Mouse (Mus musculus) ES-Bruce4 (cell line): Measurements from ENCODE around the gene Mrgprd. TPM values are rescaled to one million over a fixed set of nuclear protein-coding genes. Genes with fewer than 3 reads are reported as not detected.

Source experiments
- H3K27ac ChIP-seq: 2 replicates; pipeline ENCODE4 v1.5.1; 2012; ENCODE audit warnings: low read length, inconsistent platforms; ENCODE audit not compliant: insufficient read depth
- H3K27me3 ChIP-seq: 2 replicates; pipeline ENCODE4 v1.6.1; 2012; ENCODE audit warnings: mild to moderate bottlenecking, low read length, inconsistent platforms; ENCODE audit not compliant: control insufficient read depth, poor library complexity, insufficient read depth, severe bottlenecking
- H3K36me3 ChIP-seq: 2 replicates; pipeline ENCODE4 v1.6.1; 2012; ENCODE audit warnings: inconsistent platforms, mild to moderate bottlenecking, low read length, moderate library complexity; ENCODE audit not compliant: control insufficient read depth, poor library complexity, insufficient read depth, severe bottlenecking
- H3K4me1 ChIP-seq: one replicate; pipeline ENCODE4 v1.8.1; 2011; ENCODE audit warnings: low read length; ENCODE audit not compliant: control insufficient read depth, insufficient read depth
- H3K4me3 ChIP-seq: 2 replicates; pipeline ENCODE4 v1.5.1; 2011; ENCODE audit warnings: low read depth, mild to moderate bottlenecking, low read length
- H3K9ac ChIP-seq: 2 replicates; pipeline ENCODE4 v1.6.1; 2012; ENCODE audit warnings: low read depth, mild to moderate bottlenecking, inconsistent platforms; ENCODE audit not compliant: poor library complexity, severe bottlenecking
- H3K9me3 ChIP-seq: replicated peaks from 2 replicates; pipeline ENCODE4 v1.6.1; 2012; ENCODE audit warnings: mild to moderate bottlenecking, low read length, inconsistent platforms; ENCODE audit not compliant: control insufficient read depth, poor library complexity, insufficient read depth, severe bottlenecking
- CTCF ChIP-seq: IDR thresholded peaks from one replicate; pipeline ENCODE4 v1.8.1; 2011; ENCODE audit warnings: low read depth, low read length
- EP300 ChIP-seq: IDR thresholded peaks from 2 replicates; pipeline ENCODE4 v1.6.1; 2011; ENCODE audit warnings: low read depth, low read length; ENCODE audit not compliant: insufficient read depth
- POLR2A ChIP-seq: IDR thresholded peaks from one replicate; pipeline ENCODE4 v1.8.1; 2011; ENCODE audit warnings: low read length; ENCODE audit not compliant: insufficient read depth
- polyA plus RNA-seq: library from polyadenylated mRNA; stranded (reverse); fragments of >200 nt; gene quantifications from 2 replicates; pipeline ENCODE4 v1.2.4, GENCODE M21; 2011; ENCODE audit warnings: low read depth; ENCODE audit not compliant: missing spikeins, insufficient read depth, insufficient read length

The Mrgprd gene
- polyA plus RNA-seq, 1 experiment: not detected

DNA sequence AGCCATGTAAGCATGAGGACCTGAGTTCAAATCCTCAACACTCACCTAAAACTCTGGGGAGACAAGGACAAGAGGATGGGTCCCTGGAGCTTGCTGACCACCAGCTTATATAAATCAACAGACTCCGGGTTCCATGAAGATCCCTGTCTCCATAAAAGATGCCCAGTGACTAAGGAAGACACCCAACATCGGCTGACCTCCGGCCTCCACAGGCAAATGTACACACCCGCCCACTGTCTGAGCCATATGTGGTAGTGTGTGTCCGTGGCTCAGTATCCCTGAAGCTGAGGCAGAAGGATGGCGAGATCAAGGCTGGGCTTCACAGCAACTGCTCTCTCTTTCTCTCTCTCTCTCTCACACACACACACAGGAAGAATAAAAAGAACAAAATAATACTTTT, 19.3 kb downstream of the Mrgprd start:
- no peak overlapping the region for H3K4me3 ChIP-seq
- no peak overlapping the region for H3K27ac ChIP-seq
- H3K9me3 ChIP-seq: no peaks in the 10 kb centered on the region
- no peaks in the 10 kb centered on the region for H3K27me3 ChIP-seq
- H3K36me3 ChIP-seq: no peaks in the 10 kb centered on the region
- H3K9ac ChIP-seq: no peak overlapping the region
- no peaks in the 10 kb centered on the region for H3K4me1 ChIP-seq
- TF ChIP-seq POLR2A (no peak), CTCF (no peak), EP300 (no peak)

DNA sequence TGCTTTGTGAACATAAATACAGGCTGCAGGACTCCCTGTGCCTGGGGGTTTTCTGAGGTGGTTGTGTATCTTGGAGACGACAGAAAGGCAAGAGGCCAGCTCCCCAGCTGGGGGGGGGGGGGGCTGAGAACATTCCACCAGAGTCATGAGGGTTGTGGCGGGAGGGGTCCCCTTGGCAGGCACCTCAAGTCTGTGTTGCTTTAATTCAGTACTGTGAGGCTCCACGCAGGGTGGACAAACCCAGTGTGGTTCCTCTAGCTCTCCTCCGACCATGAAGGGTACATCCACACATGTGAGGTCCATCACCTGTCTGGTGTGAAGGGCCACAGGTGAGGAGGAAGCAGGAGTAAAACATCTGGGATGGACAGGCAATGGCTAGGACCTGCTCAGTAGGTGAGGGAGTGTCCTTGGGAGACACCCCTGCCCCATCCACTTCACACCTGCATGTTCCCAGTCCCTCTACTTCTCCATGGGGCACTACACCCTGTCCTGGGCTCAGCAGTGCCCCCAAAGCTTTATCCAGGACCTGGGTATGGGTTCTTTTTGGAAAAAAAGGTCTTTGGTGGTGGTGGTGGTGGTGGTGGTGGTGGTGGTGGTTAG, 19.9 kb downstream of the Mrgprd start:
- no peaks in the 10 kb centered on the region for H3K4me1 ChIP-seq
- TF ChIP-seq CTCF (no peak), EP300 (no peak), POLR2A (no peak)
- H3K4me3 ChIP-seq: no peak overlapping the region
- no peaks in the 10 kb centered on the region for H3K36me3 ChIP-seq
- H3K27me3 ChIP-seq: no peaks in the 10 kb centered on the region
- no peak overlapping the region for H3K27ac ChIP-seq
- H3K9me3 ChIP-seq: no peaks in the 10 kb centered on the region
- no peak overlapping the region for H3K9ac ChIP-seq

DNA sequence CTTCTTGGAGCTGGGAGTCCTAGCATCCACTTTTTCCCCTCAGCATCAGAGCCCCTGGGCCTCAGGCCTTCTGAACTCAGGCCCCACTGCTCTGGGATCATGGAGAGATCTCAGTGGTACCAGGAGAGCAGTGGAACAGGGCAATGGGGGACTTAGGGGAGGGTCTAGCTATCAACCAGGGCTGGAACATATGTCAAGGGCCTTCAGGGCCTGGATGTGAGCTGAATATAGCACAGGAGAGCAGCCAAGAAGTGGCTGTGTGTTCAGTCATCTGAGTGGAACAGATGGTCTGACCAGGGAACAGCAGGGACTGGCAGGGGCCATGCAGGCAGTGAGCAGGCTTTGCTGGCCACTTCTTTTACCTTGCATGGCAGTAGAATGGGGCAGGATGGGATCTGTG, 20.6 kb downstream of the Mrgprd start:
- Histone ChIP-seq H3K9ac (no peak overlapping the region), H3K4me1 (no peaks in the 10 kb centered on the region), H3K36me3 (no peaks in the 10 kb centered on the region), H3K9me3 (no peaks in the 10 kb centered on the region), H3K4me3 (no peak overlapping the region), H3K27ac (no peak overlapping the region), H3K27me3 (no peaks in the 10 kb centered on the region)
- TF ChIP-seq POLR2A (no peak), EP300 (no peak), CTCF (no peak)

DNA sequence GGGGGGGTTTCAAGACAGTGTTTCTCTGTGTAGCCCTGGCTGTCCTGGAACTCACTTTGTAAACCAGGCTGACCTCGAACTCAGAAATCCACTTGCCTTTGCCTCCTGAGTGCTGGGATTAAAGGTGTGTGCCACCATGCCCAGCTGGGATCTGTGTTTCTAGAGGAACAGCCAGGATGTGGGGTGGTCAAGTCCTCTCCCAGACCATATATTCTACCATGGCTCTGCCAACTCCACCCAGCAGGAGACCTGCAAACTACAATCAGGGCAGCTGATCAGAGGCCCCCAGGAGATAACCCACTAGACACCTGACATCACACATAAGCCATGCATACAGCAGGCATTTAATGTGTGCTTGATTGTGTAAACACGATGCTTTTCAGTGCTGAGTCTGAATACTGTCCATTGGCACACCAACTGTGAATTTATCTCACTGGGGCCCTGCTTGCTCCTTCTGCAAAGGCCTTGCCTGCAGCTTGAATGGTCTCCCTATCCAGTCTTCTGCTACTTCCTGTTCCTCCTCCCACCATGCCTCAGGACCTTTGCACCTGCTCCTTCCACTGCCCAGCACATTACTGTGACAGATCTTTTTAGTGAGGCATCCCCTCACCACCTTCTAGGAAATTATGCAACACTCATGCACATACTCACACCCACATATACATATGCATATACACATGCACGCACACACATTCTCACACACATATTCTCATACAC, 21.1 kb downstream of the Mrgprd start:
- Histone ChIP-seq H3K36me3 (no peaks in the 10 kb centered on the region), H3K4me3 (no peak overlapping the region), H3K9me3 (no peaks in the 10 kb centered on the region), H3K27ac (no peak overlapping the region), H3K4me1 (no peaks in the 10 kb centered on the region), H3K9ac (no peak overlapping the region), H3K27me3 (no peaks in the 10 kb centered on the region)
- TF ChIP-seq CTCF: no peak
- TF ChIP-seq POLR2A: no peak
- no peak for TF ChIP-seq EP300

DNA sequence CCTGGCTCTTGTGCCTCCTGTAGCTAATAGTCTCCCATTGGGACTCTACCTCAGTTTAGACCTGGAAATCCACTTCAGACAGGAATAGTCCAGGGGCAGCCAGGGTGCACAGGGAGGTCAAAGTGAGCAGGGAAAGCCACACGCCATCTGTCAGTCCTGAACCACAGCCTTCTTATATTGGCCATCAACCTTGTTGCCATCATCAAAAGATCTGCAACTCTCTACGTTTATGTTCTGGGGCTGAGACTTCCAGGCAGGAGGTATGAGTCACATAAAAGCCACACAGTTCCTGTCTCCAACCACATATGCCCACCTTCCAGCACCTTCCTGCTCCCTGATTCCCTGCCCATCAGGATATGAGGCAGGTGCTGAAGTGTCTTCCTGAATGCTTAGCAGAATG, 23.3 kb downstream of the Mrgprd start:
- Histone ChIP-seq H3K9me3 (no peaks in the 10 kb centered on the region), H3K27ac (no peak overlapping the region), H3K4me3 (no peak overlapping the region), H3K4me1 (no peaks in the 10 kb centered on the region), H3K9ac (no peak overlapping the region), H3K27me3 (no peaks in the 10 kb centered on the region), H3K36me3 (no peaks in the 10 kb centered on the region)
- TF ChIP-seq POLR2A (no peak), EP300 (no peak), CTCF (no peak)

DNA sequence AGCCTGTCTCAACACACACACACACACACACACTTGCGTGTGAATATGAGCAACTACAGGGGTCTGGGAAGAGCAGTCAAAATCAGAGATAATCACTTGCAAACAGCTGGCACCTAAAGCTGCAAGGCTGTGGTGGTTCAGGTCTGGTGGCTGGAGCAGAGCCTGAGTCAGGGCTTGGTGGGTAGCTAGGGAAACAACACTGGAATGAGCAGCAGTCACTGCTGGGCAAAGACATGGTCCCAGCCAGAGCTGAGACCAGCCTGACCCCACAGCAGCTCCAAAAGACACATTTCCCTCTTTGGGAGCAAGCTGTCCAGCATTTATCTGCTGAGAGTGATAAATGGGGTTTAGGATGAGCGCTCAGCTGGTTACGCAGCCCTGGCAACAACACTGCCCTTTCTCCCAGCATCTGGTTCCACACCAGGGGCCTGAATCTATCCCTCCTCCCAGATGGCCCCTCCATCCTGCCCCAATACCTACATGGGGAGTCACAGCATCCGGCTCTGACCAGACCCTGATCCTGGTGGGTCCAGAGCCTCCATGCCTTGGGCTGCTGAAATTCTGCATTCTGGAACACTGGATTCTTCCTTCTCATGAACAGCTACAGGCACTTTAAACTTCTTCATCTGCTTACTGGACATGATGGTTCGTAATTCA, 25.7 kb downstream of the Mrgprd start:
- no peaks in the 10 kb centered on the region for H3K9me3 ChIP-seq
- H3K4me1 ChIP-seq: no peaks in the 10 kb centered on the region

More for the DNA sequence above, 25.7 kb downstream of the Mrgprd start:
- no peak overlapping the region for H3K27ac ChIP-seq
- TF ChIP-seq EP300: no peak
- no peak for TF ChIP-seq POLR2A
- no peak for TF ChIP-seq CTCF
- no peaks in the 10 kb centered on the region for H3K27me3 ChIP-seq
- H3K4me3 ChIP-seq: no peak overlapping the region
- H3K9ac ChIP-seq: no peak overlapping the region
- no peaks in the 10 kb centered on the region for H3K36me3 ChIP-seq

Other genes starting within 250 kb of the Mrgprd start
- 0.91 and 4.5 TPM in 2 replicates for gene 1810010D01Rik, start 106.7 kb upstream of the Mrgprd start, polyA plus RNA-seq
- gene Tpcn2, start 30.8 kb upstream of the Mrgprd start, polyA plus RNA-seq: 11.0 and 11.9 TPM in 2 replicates
- gene Mrgprf, start 14.0 kb upstream of the Mrgprd start, polyA plus RNA-seq: not detected in 2 replicates